Mouse (Mus musculus): Measurements from ENCODE around the gene Ank3. TPM values are rescaled to one million over a fixed set of nuclear protein-coding genes. Genes with fewer than 3 reads are reported as not detected.

Gene Ank3
- polyA plus RNA-seq, 1 experiment from 2014 or later: 47.6 TPM

GRCm38 (mm10) chr10:69583874-69584481 lies 185.4 kb downstream of the Ank3 start:
- WGBS: 21% methylated on average over 11 of the region's 11 CpGs
- Histone ChIP-seq H3K9me3 (ENCODE audit: low read length) (no peaks in the 10 kb centered on the region), H3K4me3 (ENCODE audit: low read length) (no peak overlapping the region), H3K4me1 (ENCODE audit: insufficient read depth, low read length) (peaks cover 27% of the 10 kb centered on the region), H3K27me3 (ENCODE audit: insufficient read depth, low read length) (no peaks in the 10 kb centered on the region), H3K36me3 (ENCODE audit: insufficient read depth, low read length) (no peaks in the 10 kb centered on the region), H3K9ac (replicated peaks; ENCODE audit: low read length) (no peak overlapping the region), H3K4me2 (replicated peaks; ENCODE audit: low read depth, low read length) (no peak overlapping the region), H3K27ac (ENCODE audit: low read length) (peak overlapping the region; percentile 60)
- peak; percentile 88 for ATAC-seq (ENCODE audit: low FRiP score, low TSS enrichment)

DNA sequence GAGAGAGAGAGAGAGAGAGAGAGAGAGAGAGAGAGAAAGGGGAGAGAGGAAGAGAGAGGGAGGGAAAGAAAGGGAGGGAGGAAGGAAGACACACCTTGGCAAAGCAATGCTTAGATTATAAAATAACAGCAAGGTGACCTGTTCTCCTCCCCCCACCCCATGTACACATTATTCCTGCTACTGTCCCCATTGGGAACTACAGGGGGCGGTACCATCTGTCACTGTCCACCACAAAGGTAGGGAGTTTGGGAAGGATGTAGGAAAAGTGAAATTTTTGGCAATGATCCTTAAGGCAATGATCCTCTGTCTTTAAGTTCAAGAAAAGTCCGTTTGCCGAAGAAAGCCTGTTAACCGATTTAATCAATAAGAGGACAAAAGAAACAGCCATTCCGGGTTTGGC lies 186.0 kb downstream of the Ank3 start:
- WGBS: 59% methylated on average over 5 of the region's 5 CpGs
- H3K27me3 ChIP-seq (ENCODE audit: insufficient read depth, low read length): no peaks in the 10 kb centered on the region
- no peak overlapping the region for H3K4me3 ChIP-seq (ENCODE audit: low read length)
- no peak overlapping the region for H3K27ac ChIP-seq (ENCODE audit: low read length)
- ATAC-seq (ENCODE audit: low FRiP score, low TSS enrichment): no peak
- H3K36me3 ChIP-seq (ENCODE audit: insufficient read depth, low read length): no peaks in the 10 kb centered on the region
- H3K9ac ChIP-seq (replicated peaks; ENCODE audit: low read length): no peak overlapping the region
- H3K4me2 ChIP-seq (replicated peaks; ENCODE audit: low read depth, low read length): no peak overlapping the region
- H3K4me1 ChIP-seq (ENCODE audit: insufficient read depth, low read length): peaks cover 22% of the 10 kb centered on the region
- H3K9me3 ChIP-seq (ENCODE audit: low read length): no peaks in the 10 kb centered on the region

DNA sequence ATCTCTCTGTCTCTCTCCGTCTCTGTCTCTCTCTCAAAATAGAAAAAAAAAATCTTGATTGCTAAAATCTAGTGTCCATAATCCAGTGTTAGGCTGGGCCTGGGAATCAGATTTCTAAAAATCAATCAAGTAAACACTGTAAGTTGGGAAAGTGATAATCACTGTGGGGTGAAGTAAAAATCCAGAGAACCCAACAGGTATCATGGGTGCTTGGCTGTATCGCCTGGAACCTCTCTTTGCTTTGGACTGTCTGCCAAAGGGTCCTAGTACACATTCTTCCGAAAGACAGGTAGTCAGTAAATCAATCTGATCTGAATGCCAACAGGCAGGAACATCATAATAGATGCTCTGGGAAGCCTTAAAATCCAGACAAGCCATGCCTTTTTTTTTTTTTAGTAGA lies 186.7 kb downstream of the Ank3 start:
- ATAC-seq (ENCODE audit: low FRiP score, low TSS enrichment): no peak
- H3K4me1 ChIP-seq (ENCODE audit: insufficient read depth, low read length): peaks cover 15% of the 10 kb centered on the region
- no peaks in the 10 kb centered on the region for H3K9me3 ChIP-seq (ENCODE audit: low read length)
- WGBS: 81% methylated on average over 3 of the region's 3 CpGs
- no peak overlapping the region for H3K4me3 ChIP-seq (ENCODE audit: low read length)
- H3K27me3 ChIP-seq (ENCODE audit: insufficient read depth, low read length): no peaks in the 10 kb centered on the region
- no peak overlapping the region for H3K9ac ChIP-seq (replicated peaks; ENCODE audit: low read length)
- no peak overlapping the region for H3K27ac ChIP-seq (ENCODE audit: low read length)
- no peaks in the 10 kb centered on the region for H3K36me3 ChIP-seq (ENCODE audit: insufficient read depth, low read length)
- no peak overlapping the region for H3K4me2 ChIP-seq (replicated peaks; ENCODE audit: low read depth, low read length)

DNA sequence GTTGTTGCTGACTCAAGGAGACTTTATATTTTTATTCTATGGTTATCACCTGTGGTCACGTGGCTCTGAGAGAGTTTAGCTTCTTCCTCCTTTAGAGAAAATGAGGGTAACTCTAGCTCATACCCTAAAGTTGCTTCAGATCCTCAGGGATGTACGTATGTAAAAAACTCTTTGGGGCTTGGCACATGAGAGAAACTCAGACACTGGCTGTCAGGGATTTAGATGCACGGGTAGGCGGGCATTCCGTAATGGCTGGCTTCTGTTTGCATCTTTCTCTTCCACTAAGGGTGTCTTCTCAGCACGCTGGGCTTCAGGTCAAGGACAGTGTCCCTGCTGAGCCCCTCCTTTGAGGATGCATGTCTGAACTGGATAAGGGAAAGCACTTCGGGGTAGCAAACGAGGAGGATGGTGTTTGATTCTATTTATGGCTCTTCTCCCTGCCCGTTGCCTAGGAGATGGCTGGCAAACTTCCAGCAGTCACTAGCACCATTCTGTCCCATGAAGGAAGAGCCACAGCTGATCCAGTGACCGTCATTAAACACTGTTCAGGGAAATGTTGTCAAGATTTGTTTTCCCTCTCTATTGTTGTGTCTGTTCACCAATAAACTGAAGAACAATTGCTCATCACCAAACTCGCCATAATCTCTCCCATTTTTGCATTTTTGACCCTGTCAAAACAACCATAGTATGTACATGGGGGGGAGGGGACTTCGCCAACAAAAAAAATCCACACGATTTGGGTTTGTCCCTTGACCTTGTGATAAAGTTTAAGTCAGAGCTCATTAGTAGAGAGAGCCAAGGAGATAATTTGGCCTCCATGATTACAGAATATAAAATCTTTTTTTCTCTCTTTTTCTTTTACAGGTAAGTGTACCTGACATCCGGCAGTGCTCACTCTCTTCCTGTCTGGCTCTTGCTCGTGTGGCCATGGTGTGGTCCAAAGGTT lies 195.9 kb downstream of the Ank3 start:
- 0 out of 2 replicates have a peak overlapping the region, but pooled peaks have one; percentile 3 for H3K4me2 ChIP-seq (replicated peaks; ENCODE audit: low read depth, low read length)
- peaks cover 12% of the 10 kb centered on the region for H3K4me1 ChIP-seq (ENCODE audit: insufficient read depth, low read length)
- peak; percentile 81; the same call in 1 of the 2 replicates for ATAC-seq (ENCODE audit: low FRiP score, low TSS enrichment)
- no peaks in the 10 kb centered on the region for H3K27me3 ChIP-seq (ENCODE audit: insufficient read depth, low read length)
- H3K4me3 ChIP-seq (ENCODE audit: low read length): no peak overlapping the region
- peaks cover 5% of the 10 kb centered on the region; the same call in 1 of the 2 replicates for H3K9me3 ChIP-seq (ENCODE audit: low read length)
- H3K27ac ChIP-seq (ENCODE audit: low read length): no peak overlapping the region
- H3K9ac ChIP-seq (replicated peaks; ENCODE audit: low read length): no peak overlapping the region
- 45% methylated on average over 15 of the region's 15 CpGs for WGBS
- H3K36me3 ChIP-seq (ENCODE audit: insufficient read depth, low read length): 0 out of 2 replicates have a peak, but pooled peaks cover 4% of the 10 kb centered on the region

DNA sequence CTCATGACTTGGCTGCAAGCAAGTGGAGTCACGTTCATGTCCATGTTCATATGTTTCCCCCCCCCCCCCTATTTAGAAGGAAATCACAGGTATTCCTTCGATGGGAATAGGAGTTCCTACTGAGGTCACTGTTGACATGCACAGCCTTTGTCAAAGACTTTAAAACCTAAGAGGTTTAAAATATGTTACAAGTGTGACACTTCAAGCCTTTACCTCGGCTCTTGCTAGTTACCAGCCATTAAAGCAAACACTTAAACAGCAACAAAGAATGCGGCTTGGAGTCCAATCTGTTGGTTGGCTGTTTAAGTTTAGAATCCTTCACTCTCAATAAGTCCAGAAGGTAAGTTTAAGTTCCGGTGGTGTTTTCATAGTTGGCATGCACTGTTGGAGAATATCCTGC lies 196.9 kb downstream of the Ank3 start:
- Histone ChIP-seq H3K4me3 (ENCODE audit: low read length) (no peak overlapping the region), H3K4me1 (ENCODE audit: insufficient read depth, low read length) (peaks cover 12% of the 10 kb centered on the region), H3K9me3 (ENCODE audit: low read length) (peaks cover 5% of the 10 kb centered on the region; the same call in 1 of the 2 replicates), H3K27ac (ENCODE audit: low read length) (no peak overlapping the region), H3K27me3 (ENCODE audit: insufficient read depth, low read length) (no peaks in the 10 kb centered on the region), H3K36me3 (ENCODE audit: insufficient read depth, low read length) (0 out of 2 replicates have a peak, but pooled peaks cover 4% of the 10 kb centered on the region), H3K9ac (replicated peaks; ENCODE audit: low read length) (no peak overlapping the region), H3K4me2 (replicated peaks; ENCODE audit: low read depth, low read length) (no peak overlapping the region)
- WGBS: 86% methylated on average over 5 of the region's 5 CpGs
- ATAC-seq (ENCODE audit: low FRiP score, low TSS enrichment): no peak

DNA sequence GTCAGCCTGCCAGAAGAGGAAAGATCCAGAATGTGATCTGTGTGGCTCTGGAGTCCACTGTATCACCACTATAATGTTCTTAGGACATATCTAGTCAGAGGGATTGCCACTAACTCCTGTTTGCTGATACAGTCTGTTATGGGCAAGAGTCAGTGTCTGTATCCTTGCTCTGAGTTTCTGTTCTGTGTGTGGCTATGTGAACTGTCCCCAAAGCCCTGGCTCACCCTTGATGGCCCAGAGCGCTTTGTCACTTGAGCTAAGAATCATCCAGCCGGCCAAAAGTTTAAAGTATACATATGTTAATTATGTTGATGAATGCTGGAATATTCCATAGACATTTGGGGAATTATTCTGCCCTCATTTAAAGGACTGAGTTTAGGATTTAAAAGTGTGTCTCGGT lies 202.9 kb downstream of the Ank3 start:
- no peak for ATAC-seq (ENCODE audit: low FRiP score, low TSS enrichment)

DNA sequence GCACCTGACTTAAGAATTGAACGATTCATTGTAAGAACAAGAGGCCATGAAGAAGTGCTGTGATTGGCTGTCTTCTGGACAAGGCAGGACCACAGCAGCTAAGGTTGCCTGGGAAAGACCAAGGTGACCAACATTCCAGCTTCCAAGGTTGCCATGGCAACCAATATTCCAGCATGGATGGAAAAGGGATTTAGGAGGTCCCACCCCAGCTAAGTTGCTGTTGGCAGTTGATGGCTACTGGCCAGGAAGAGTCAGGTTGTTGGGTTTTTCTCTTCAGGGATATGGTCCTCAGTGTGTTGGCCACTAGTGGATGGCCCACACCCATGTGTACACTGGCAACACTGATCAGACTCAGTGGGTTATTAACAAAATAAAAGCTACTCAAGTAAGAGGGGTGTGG lies 204.1 kb downstream of the Ank3 start:
- Histone ChIP-seq H3K4me1 (ENCODE audit: insufficient read depth, low read length) (peaks cover 5% of the 10 kb centered on the region; the same call in 1 of the 2 replicates), H3K27me3 (ENCODE audit: insufficient read depth, low read length) (no peaks in the 10 kb centered on the region), H3K9me3 (ENCODE audit: low read length) (no peaks in the 10 kb centered on the region), H3K4me2 (replicated peaks; ENCODE audit: low read depth, low read length) (no peak overlapping the region), H3K36me3 (ENCODE audit: insufficient read depth, low read length) (no peaks in the 10 kb centered on the region), H3K27ac (ENCODE audit: low read length) (no peak overlapping the region), H3K9ac (replicated peaks; ENCODE audit: low read length) (no peak overlapping the region), H3K4me3 (ENCODE audit: low read length) (no peak overlapping the region)
- WGBS: 70% methylated on average over 1 of the region's 1 CpGs
- no peak for ATAC-seq (ENCODE audit: low FRiP score, low TSS enrichment)

More for the DNA sequence above, 202.9 kb downstream of the Ank3 start:
- Histone ChIP-seq H3K36me3 (ENCODE audit: insufficient read depth, low read length) (no peaks in the 10 kb centered on the region), H3K9me3 (ENCODE audit: low read length) (no peaks in the 10 kb centered on the region), H3K27ac (ENCODE audit: low read length) (no peak overlapping the region), H3K4me3 (ENCODE audit: low read length) (no peak overlapping the region), H3K4me2 (replicated peaks; ENCODE audit: low read depth, low read length) (no peak overlapping the region), H3K9ac (replicated peaks; ENCODE audit: low read length) (no peak overlapping the region), H3K4me1 (ENCODE audit: insufficient read depth, low read length) (0 out of 2 replicates have a peak, but pooled peaks cover 3% of the 10 kb centered on the region), H3K27me3 (ENCODE audit: insufficient read depth, low read length) (no peaks in the 10 kb centered on the region)
- whole genome bisulfite sequencing: 91% methylated on average over 3 of the region's 3 CpGs

- no peak overlapping the region for H3K27ac ChIP-seq (ENCODE audit: low read length)
- peaks cover 5% of the 10 kb centered on the region; the same call in 1 of the 2 replicates for H3K36me3 ChIP-seq (ENCODE audit: insufficient read depth, low read length)
- no peak overlapping the region for H3K4me3 ChIP-seq (ENCODE audit: low read length)
- peaks cover 6% of the 10 kb centered on the region; the same call in 1 of the 2 replicates for H3K4me1 ChIP-seq (ENCODE audit: insufficient read depth, low read length)
- ATAC-seq (ENCODE audit: low FRiP score, low TSS enrichment): no peak
- no peak overlapping the region for H3K4me2 ChIP-seq (replicated peaks; ENCODE audit: low read depth, low read length)
- WGBS: 92% methylated on average over 6 of the region's 6 CpGs
- H3K9ac ChIP-seq (replicated peaks; ENCODE audit: low read length): no peak overlapping the region
- H3K9me3 ChIP-seq (ENCODE audit: low read length): no peaks in the 10 kb centered on the region
- no peaks in the 10 kb centered on the region for H3K27me3 ChIP-seq (ENCODE audit: insufficient read depth, low read length)
These were observed 206.0 kb downstream of the Ank3 start for GRCm38 (mm10) chr10:69604609-69605008.

GRCm38 (mm10) chr10:69605211-69605610 lies 206.6 kb downstream of the Ank3 start:
- H3K4me1 ChIP-seq (ENCODE audit: insufficient read depth, low read length): peaks cover 6% of the 10 kb centered on the region; the same call in 1 of the 2 replicates
- no peak overlapping the region for H3K27ac ChIP-seq (ENCODE audit: low read length)
- H3K36me3 ChIP-seq (ENCODE audit: insufficient read depth, low read length): peaks cover 5% of the 10 kb centered on the region; the same call in 1 of the 2 replicates
- H3K4me3 ChIP-seq (ENCODE audit: low read length): no peak overlapping the region
- no peak overlapping the region for H3K9ac ChIP-seq (replicated peaks; ENCODE audit: low read length)
- no peaks in the 10 kb centered on the region for H3K9me3 ChIP-seq (ENCODE audit: low read length)
- ATAC-seq (ENCODE audit: low FRiP score, low TSS enrichment): no peak
- H3K4me2 ChIP-seq (replicated peaks; ENCODE audit: low read depth, low read length): no peak overlapping the region
- whole genome bisulfite sequencing: 47% methylated on average over 12 of the region's 12 CpGs
- no peaks in the 10 kb centered on the region for H3K27me3 ChIP-seq (ENCODE audit: insufficient read depth, low read length)
